Mouse (Mus musculus): ENCODE data around the gene Olfr1099.

The Olfr1099 gene

GRCm38 (mm10) chr2:86960593-86960992, at the start of gene Olfr1099:
Gene Olfr1099, minus strand, starts transcription at chr2:86960693.
- DNase-seq (ENCODE audit: low read depth), result no peak

GRCm38 (mm10) chr2:86998098-86998497, 37.6 kb upstream of the Olfr1099 start, which contains the start of gene Olfr1102:
Gene Olfr1102, plus strand, starts transcription at chr2:86998398.
- no peak for DNase-seq (ENCODE audit: low read depth)

DNA sequence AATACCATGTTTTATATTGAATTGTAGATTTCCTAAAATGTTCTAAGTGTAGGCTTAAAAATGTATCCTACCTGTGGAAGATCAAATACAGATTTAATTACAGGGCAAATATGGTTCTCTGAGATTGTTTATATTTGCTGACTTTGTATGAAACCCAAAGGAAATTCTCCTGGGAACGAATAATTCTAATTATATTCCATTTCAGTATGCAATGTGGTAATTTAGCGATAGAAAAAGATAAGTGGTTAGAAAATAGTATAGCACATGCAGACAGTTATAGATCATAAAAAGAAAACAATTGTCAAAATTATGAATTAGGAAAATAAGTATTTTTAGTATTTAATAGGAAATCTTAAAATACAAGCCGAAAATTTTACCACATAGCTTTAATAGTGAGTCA, 30.6 kb upstream of the Olfr1099 start, which contains the start of gene Olfr1101:
Gene Olfr1101, minus strand, starts transcription at position 101 of the 400 bp plus-strand sequence.
- no peak for DNase-seq (ENCODE audit: low read depth)

DNA sequence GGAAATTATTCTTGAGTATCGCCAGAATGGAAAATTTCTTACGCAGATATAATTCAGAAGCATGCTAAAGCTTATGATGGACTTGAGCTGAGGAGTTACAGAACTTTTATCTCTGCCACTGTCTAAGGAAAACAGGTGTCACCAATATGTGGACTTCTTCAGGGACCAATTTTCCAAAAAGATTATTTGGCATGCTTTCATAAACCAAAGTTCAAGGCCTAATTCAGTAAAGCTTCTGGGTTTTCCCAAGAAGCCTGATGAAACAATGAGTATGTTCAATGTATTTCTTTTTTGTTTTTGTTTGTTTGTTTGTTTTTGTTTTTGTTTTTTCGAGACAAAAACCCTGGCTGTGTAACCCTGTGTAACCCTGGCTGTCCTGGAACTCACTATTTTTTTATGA, 19.4 kb upstream of the Olfr1099 start, which contains the start of gene Olfr1100:
Gene Olfr1100, minus strand, starts transcription at position 101 of the 400 bp plus-strand sequence.
- no peak for DNase-seq (ENCODE audit: low read depth)

DNA sequence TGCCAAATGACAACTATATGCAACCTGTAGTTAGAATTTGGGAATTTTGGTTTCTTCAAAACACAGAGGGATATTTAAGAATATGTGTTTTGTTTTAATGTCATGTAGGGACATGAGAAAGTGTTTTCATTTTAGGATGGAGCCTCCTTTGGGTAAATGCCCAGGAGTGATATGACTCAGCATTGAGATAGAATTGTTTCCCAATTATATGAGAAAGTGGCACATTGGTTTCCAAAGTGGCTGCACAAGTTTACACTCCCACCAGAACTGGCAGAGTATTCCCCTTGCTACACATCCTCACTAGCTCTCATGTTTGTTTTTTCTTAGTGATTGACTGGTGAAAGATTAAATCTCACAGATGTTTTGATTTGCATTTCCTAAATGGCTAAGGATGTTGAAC, 33.9 kb downstream of the Olfr1099 start:
- no peak for DNase-seq (ENCODE audit: low read depth)

GRCm38 (mm10) chr2:86924445-86924844, 36.0 kb downstream of the Olfr1099 start, which contains the start of gene Olfr1098:
Gene Olfr1098, minus strand, starts transcription at chr2:86924545.
- DNase-seq (ENCODE audit: low read depth), result no peak

DNA sequence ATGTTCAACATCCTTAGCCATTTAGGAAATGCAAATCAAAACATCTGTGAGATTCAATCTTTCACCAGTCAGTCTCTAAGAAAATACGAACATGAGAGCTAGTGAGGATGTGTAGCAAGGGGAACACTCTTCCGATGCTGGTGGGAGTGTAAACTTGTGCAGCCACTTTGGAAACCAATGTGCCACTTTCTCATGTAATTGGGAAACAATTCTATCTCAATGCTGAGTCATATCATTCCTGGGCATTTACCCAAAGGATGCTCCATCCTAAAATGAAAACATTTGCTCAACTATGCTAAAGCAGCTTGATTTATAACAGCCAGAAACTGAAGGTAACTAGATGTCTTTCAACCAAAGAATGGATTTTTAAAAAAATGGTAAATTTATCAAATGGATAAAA, 54.8 kb downstream of the Olfr1099 start:
- DNase-seq (ENCODE audit: low read depth), result no peak
